Mouse (Mus musculus) pancreas, adult 10 weeks (tissue): ENCODE results near the gene Atp1b3. TPM values are rescaled to one million over a fixed set of nuclear protein-coding genes. Genes with fewer than 3 reads are reported as not detected.

Experiments used
- polyA plus RNA-seq: library from polyadenylated mRNA; stranded (reverse); fragments of 350-450 nt; fragmentation: Illumina TruSeq; extraction: RNeasy Lipid Tissue Mini Kit (QIAGEN cat#74804); gene quantifications from one replicate; pipeline ENCODE4 v1.2.3, GENCODE M21; 2015; ENCODE audit warnings: low read depth, low replicate concordance; ENCODE audit not compliant: insufficient read depth

Gene Atp1b3
- 29.9 TPM for polyA plus RNA-seq

GRCm38 (mm10) chr9:96364141-96364838 lies at the start of gene Atp1b3:
TSS of gene Atp1b3 (minus strand) at chr9:96364442.

Other genes with a start within 250 kb of the Atp1b3 start
- gene Gk5, start 245.1 kb downstream of the Atp1b3 start, polyA plus RNA-seq = 0.79 TPM
- 5.6 TPM for gene Tfdp2, start 168.2 kb downstream of the Atp1b3 start, polyA plus RNA-seq
- 25.4 TPM for gene Rnf7, start 114.2 kb upstream of the Atp1b3 start, polyA plus RNA-seq
- gene Gm28729, start 160.8 kb upstream of the Atp1b3 start, polyA plus RNA-seq = not detected